In the genomic region with DNA sequence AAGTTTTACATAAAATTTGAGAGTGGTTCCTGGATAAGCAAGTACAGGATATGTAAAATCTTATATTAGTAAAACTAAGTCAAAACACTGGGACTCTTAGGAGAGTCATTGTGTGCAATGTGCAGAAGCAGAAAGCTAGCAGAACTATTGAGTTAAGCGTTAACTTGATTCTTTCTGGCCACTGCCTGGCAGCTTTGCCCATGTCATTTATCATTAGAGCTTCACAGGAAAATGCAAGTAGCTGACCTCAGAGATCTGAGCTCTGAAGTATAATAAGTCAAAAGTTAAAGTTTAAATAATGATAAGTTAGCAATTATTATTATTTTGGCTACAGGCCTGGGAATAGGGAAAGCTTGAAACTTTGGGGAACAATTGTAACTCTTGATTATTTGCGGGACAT, we compare ENCODE assay signal across 7 mouse cellular contexts. TPM values are rescaled to one million over a fixed set of nuclear protein-coding genes. Genes with fewer than 3 reads are reported as not detected.
"Had no signal": no experiment of that assay in that cellular context is flagged by ENCODE, and none has a peak within 500 bp of the region (broad histone marks: within the 10 kb centered on the region; RNA-seq: fewer than 3 reads in every experiment).

No protein-coding gene starts in this region.

RNA-seq across cellular contexts. Expression of gene B4galnt2, which starts 34.8 kb away (rescaled TPM):
- polyA plus RNA-seq: neural tube, embryonic 13.5 days; neural tube, embryonic 14.5 days; neural tube, embryonic 15.5 days; spleen, adult 2 months; thymus, adult 2 months; urinary bladder, adult 2 months had no signal

RNA-seq across cellular contexts. Expression of gene Phospho1, which starts 55.6 kb away (rescaled TPM):
- polyA plus RNA-seq: neural tube, embryonic 13.5 days; stomach, embryonic 14.5 days had no signal
